Mouse (Mus musculus) lung, embryonic 14.5 days (tissue): ENCODE results near the gene C5ar1. TPM values are rescaled to one million over a fixed set of nuclear protein-coding genes. Genes with fewer than 3 reads are reported as not detected.

Experiments
- ATAC-seq: fragments of 200-750 bp; cut with Nextera tagmentation; 2 replicates; pipeline ENCODE4 v1.8.0; 2017; ENCODE audit warnings: mild to moderate bottlenecking, moderate TSS enrichment, moderate library complexity; ENCODE audit not compliant: insufficient read depth
- DNase-seq: peaks from one replicate; pipeline ENCODE4 v3.0.0-alpha.2; 2015
- H3K27ac ChIP-seq: fragments of 300-500 bp; sonication (generic); 2 replicates; pipeline ENCODE4 v1.5.1; 2014; ENCODE audit warnings: low read depth, mild to moderate bottlenecking, moderate library complexity
- H3K27me3 ChIP-seq: fragments of 300-500 bp; sonication (generic); 2 replicates; pipeline ENCODE4 v1.6.1; 2014; ENCODE audit warnings: low read length, control low read depth; ENCODE audit not compliant: insufficient read depth
- H3K36me3 ChIP-seq: fragments of 300-500 bp; sonication (generic); 2 replicates; pipeline ENCODE4 v1.6.1; 2014; ENCODE audit warnings: control low read depth; ENCODE audit not compliant: insufficient read depth
- H3K4me1 ChIP-seq: fragments of 300-500 bp; sonication (generic); 2 replicates; pipeline ENCODE4 v1.6.1; 2014; ENCODE audit warnings: antibody characterized with exemption, control low read depth; ENCODE audit not compliant: insufficient read depth
- H3K4me2 ChIP-seq: fragments of 300-500 bp; sonication (generic); 2 replicates; pipeline ENCODE4 v1.6.1; 2014; ENCODE audit warnings: mild to moderate bottlenecking
- H3K4me3 ChIP-seq: fragments of 300-500 bp; sonication (generic); 2 replicates; pipeline ENCODE4 v1.5.1; 2014; ENCODE audit warnings: low read depth, low read length
- H3K9ac ChIP-seq: fragments of 300-500 bp; sonication (generic); 2 replicates; pipeline ENCODE4 v1.6.1; 2014
- H3K9me3 ChIP-seq: fragments of 300-500 bp; sonication (generic); 2 replicates; pipeline ENCODE4 v1.6.1; 2016; ENCODE audit warnings: low read depth, low read length, control low read depth
- CTCF ChIP-seq: IDR thresholded peaks from 2 replicates; pipeline ENCODE4 v1.5.1; 2016; ENCODE audit warnings: antibody characterized with exemption, low read depth
- WGBS: fragments of 180-500 bp; shearing (Covaris S2); extraction: QIAGEN DNeasy Blood & Tissue Kit; methylation state at CpG from one replicate; pipeline ENCODE4 v1.1.7; 2014; 5-methylcytosine and 5-hydroxymethylcytosine counted together
- polyA plus RNA-seq: library from polyadenylated mRNA; unstranded; fragments of >200 nt; fragmentation: Nextera tagmentation; extraction: Ambion mirVana; gene quantifications from 2 replicates; pipeline ENCODE4 v1.2.1, GENCODE M21; 2014

Gene C5ar1
- polyA plus RNA-seq, 1 experiment from 2014 or later: 2.0 TPM

DNA sequence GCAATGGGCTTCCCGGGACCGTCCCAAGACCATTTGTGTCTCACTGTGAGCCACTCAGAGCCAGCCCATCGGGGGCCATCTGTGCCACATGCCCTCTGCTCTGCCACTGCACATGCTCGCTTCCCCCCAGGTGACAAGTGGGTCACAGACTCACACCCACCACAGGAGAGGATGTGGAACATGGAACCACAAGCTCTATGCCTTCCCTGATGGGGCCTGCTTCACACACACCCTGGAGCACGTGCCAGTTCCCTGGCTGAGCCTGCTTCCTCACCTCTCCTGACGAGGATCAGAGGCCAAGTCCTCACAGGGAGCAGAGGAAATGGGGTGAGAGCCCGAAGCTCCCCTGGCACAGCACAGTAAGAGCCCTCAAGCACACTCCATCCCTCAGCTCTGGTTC is 52.3 kb downstream of the C5ar1 start:
- DNase-seq: no peak
- Histone ChIP-seq H3K27ac (no peak overlapping the region), H3K27me3 (no peaks in the 10 kb centered on the region), H3K4me2 (no peak overlapping the region), H3K9me3 (no peaks in the 10 kb centered on the region), H3K4me3 (no peak overlapping the region), H3K36me3 (peaks cover 52% of the 10 kb centered on the region), H3K4me1 (peaks cover 8% of the 10 kb centered on the region; the same call in 1 of the 2 replicates), H3K9ac (no peak overlapping the region)
- WGBS: 76% methylated on average over 7 of the region's 7 CpGs
- no peak for ATAC-seq
- no peak for TF ChIP-seq CTCF

GRCm38 (mm10) chr7:16204791-16205190 is 54.5 kb downstream of the C5ar1 start:
- no peak overlapping the region for H3K4me3 ChIP-seq
- H3K4me2 ChIP-seq: no peak overlapping the region
- peaks cover 8% of the 10 kb centered on the region; the same call in 1 of the 2 replicates for H3K4me1 ChIP-seq
- ATAC-seq: no peak
- no peak for DNase-seq
- H3K27ac ChIP-seq: no peak overlapping the region
- H3K36me3 ChIP-seq: peaks cover 36% of the 10 kb centered on the region
- H3K9me3 ChIP-seq: no peaks in the 10 kb centered on the region
- H3K27me3 ChIP-seq: no peaks in the 10 kb centered on the region
- no peak overlapping the region for H3K9ac ChIP-seq
- WGBS: 79% methylated on average over 9 of the region's 9 CpGs
- TF ChIP-seq CTCF: no peak

GRCm38 (mm10) chr7:16203505-16203903 is 55.8 kb downstream of the C5ar1 start:
- Histone ChIP-seq H3K9ac (no peak overlapping the region), H3K9me3 (no peaks in the 10 kb centered on the region), H3K4me1 (no peaks in the 10 kb centered on the region), H3K4me3 (no peak overlapping the region), H3K4me2 (no peak overlapping the region), H3K27me3 (no peaks in the 10 kb centered on the region), H3K36me3 (peaks cover 41% of the 10 kb centered on the region), H3K27ac (no peak overlapping the region)
- TF ChIP-seq CTCF: no peak
- 89% methylated on average over 13 of the region's 13 CpGs for WGBS
- no peak for DNase-seq
- no peak for ATAC-seq

DNA sequence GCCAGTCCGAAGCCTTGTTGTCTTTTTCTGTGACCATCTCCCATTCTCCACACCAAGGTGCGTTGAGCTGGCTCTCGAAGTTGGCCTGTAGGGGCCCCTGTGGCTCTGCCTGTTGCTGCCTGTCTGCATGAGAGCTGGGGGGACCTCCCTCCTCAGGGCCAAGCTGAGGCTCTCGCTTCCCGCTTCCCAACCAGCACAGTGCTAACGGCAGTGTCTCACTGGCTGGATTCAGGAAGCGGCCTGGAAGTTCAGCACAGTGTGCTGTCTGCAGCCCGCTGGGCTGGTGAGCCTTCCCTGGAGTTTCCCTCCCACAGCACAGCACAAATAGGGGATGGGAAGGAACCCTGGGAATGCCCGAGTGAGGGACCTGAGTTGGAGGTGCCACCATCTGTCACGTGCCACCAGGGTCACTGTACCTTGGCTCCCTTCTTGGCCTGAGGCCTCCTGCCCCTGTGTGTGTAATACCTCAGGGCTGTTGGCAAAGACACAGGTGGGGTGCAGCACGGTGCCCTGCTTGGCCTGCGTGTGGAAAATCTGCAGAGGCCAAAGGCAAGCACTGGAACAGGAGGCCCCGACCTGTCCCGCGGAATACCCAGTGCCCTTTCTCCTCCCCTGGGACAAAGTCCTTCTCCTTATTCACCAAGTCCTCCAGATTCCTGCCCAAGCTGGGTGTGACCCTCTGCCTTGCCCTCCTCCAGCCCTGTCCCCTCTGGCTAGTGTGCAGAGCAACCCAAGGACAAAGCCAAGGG is 56.4 kb downstream of the C5ar1 start:
- Histone ChIP-seq H3K9ac (no peak overlapping the region), H3K9me3 (no peaks in the 10 kb centered on the region), H3K36me3 (peaks cover 47% of the 10 kb centered on the region), H3K27me3 (no peaks in the 10 kb centered on the region), H3K27ac (no peak overlapping the region), H3K4me2 (no peak overlapping the region), H3K4me3 (no peak overlapping the region), H3K4me1 (no peaks in the 10 kb centered on the region)
- no peak for ATAC-seq
- no peak for TF ChIP-seq CTCF
- no peak for DNase-seq
- 86% methylated on average over 15 of the region's 15 CpGs for WGBS

GRCm38 (mm10) chr7:16201136-16201535 is 58.2 kb downstream of the C5ar1 start:
- H3K9ac ChIP-seq: no peak overlapping the region
- H3K4me1 ChIP-seq: no peaks in the 10 kb centered on the region
- 86% methylated on average over 6 of the region's 6 CpGs for WGBS
- ATAC-seq: no peak
- H3K9me3 ChIP-seq: no peaks in the 10 kb centered on the region
- no peak overlapping the region for H3K4me2 ChIP-seq
- H3K36me3 ChIP-seq: peaks cover 55% of the 10 kb centered on the region
- no peak overlapping the region for H3K4me3 ChIP-seq
- TF ChIP-seq CTCF: no peak
- no peak overlapping the region for H3K27ac ChIP-seq
- no peaks in the 10 kb centered on the region for H3K27me3 ChIP-seq
- DNase-seq: no peak

- no peak for ATAC-seq
- 86% methylated on average over 11 of the region's 11 CpGs for WGBS
- peaks cover 39% of the 10 kb centered on the region for H3K36me3 ChIP-seq
Observed at GRCm38 (mm10) chr7:16198540-16198939, 60.8 kb downstream of the C5ar1 start.

GRCm38 (mm10) chr7:16197166-16197565 is 62.2 kb downstream of the C5ar1 start:
- no peak overlapping the region for H3K27ac ChIP-seq
- DNase-seq (no peak), ATAC-seq (no peak; the same call in 1 of the 2 replicates)
- H3K27me3 ChIP-seq: no peaks in the 10 kb centered on the region
- WGBS: 59% methylated on average over 5 of the region's 5 CpGs
- no peaks in the 10 kb centered on the region for H3K4me1 ChIP-seq
- no peak overlapping the region for H3K4me3 ChIP-seq
- no peak overlapping the region for H3K9ac ChIP-seq
- H3K4me2 ChIP-seq: no peak overlapping the region
- TF ChIP-seq CTCF: no peak
- H3K9me3 ChIP-seq: no peaks in the 10 kb centered on the region
- peaks cover 27% of the 10 kb centered on the region for H3K36me3 ChIP-seq

More at GRCm38 (mm10) chr7:16198540-16198939, 60.8 kb downstream of the C5ar1 start:
- DNase-seq: no peak
- Histone ChIP-seq H3K9me3 (no peaks in the 10 kb centered on the region), H3K4me2 (no peak overlapping the region), H3K4me3 (no peak overlapping the region), H3K9ac (no peak overlapping the region), H3K27ac (no peak overlapping the region), H3K27me3 (no peaks in the 10 kb centered on the region), H3K4me1 (no peaks in the 10 kb centered on the region)
- TF ChIP-seq CTCF: no peak

Other genes starting within 250 kb of the C5ar1 start
- gene Bicra, start 211.6 kb downstream of the C5ar1 start, polyA plus RNA-seq: 8.7 and 9.6 TPM in 2 replicates
- gene Zfp541, start 197.7 kb downstream of the C5ar1 start, polyA plus RNA-seq: 0.16 TPM in 1 of 2 replicates, not detected in the other
- 168 and 176 TPM in 2 replicates for gene Napa, start 161.1 kb downstream of the C5ar1 start, polyA plus RNA-seq
- 26.6 and 26.7 TPM in 2 replicates for gene Kptn, start 139.6 kb downstream of the C5ar1 start, polyA plus RNA-seq
- 0.12 and 0.17 TPM in 2 replicates for gene Slc8a2, start 129.7 kb downstream of the C5ar1 start, polyA plus RNA-seq
- gene Meis3, start 84.5 kb downstream of the C5ar1 start, polyA plus RNA-seq: 21.0 and 24.9 TPM in 2 replicates
- 11.2 and 13.8 TPM in 2 replicates for gene Dhx34, start 37.5 kb downstream of the C5ar1 start, polyA plus RNA-seq
- gene C5ar2, start 15.4 kb downstream of the C5ar1 start, polyA plus RNA-seq: 0.05 and 0.18 TPM in 2 replicates
- gene Inafm1, start 14.1 kb upstream of the C5ar1 start, polyA plus RNA-seq: 14.3 and 14.5 TPM in 2 replicates
- 17.7 and 22.7 TPM in 2 replicates for gene Ccdc9, start 27.3 kb upstream of the C5ar1 start, polyA plus RNA-seq
- gene Bbc3, start 48.9 kb upstream of the C5ar1 start, polyA plus RNA-seq: 4.9 and 6.4 TPM in 2 replicates
- 356 and 365 TPM in 2 replicates for gene Sae1, start 128.3 kb upstream of the C5ar1 start, polyA plus RNA-seq
- 18.7 and 19.0 TPM in 2 replicates for gene Zc3h4, start 141.4 kb upstream of the C5ar1 start, polyA plus RNA-seq
- gene Tmem160, start 193.2 kb upstream of the C5ar1 start, polyA plus RNA-seq: 40.4 and 46.1 TPM in 2 replicates
- gene Npas1, start 218.2 kb upstream of the C5ar1 start, polyA plus RNA-seq: 0.07 TPM in 1 of 2 replicates, not detected in the other